Mouse (Mus musculus) v-Abl transformed pro-B cells (cell line): Measurements from ENCODE around the gene Zfp964.
"Not testable (repeated sequence)": the region's sequence is repeated elsewhere in the genome, so short reads cannot be mapped to it uniquely, and the experiment has no call there.

Experiments
- in situ Hi-C, 2 experiments: fragments of 400-800 bp; cut with MboI; formaldehyde crosslinking; loops; one replicate each; pipeline ENCODE4 v1.15.1; 2025; ENCODE audit not compliant: unreplicated experiment in 2 of 2

Gene Zfp964

GRCm38 (mm10) chr8:69654358-69654981 lies at the start of gene Zfp964:
TSS of gene Zfp964 (plus strand) at chr8:69654479.
- in situ Hi-C loops: no loop called here

GRCm38 (mm10) chr8:69614687-69615086 lies 39.6 kb upstream of the Zfp964 start:
- in situ Hi-C loops: loop anchor here in 1 of 2 experiments (5.0 kb wide), 1 partner anchor 62 kb away; no protein-coding TSS in a partner anchor

GRCm38 (mm10) chr8:69618078-69618477 lies 36.2 kb upstream of the Zfp964 start:
- in situ Hi-C loops: loop anchor here in 1 of 2 experiments (5.0 kb wide), 1 partner anchor 66 kb away; no protein-coding TSS in a partner anchor

- in situ Hi-C loops: loop anchor here (10.0 to 25.0 kb wide), 5 partner anchors 90 to 487 kb away; partner anchors contain the start of genes Zfp869 (in 2 of the 2), Gatad2a (in 1 of the 2) and Ncan (in 1 of the 2)
Measured at GRCm38 (mm10) chr8:69625095-69625789, 29.0 kb upstream of the Zfp964 start, which contains the start of gene Zfp868. TSS of gene Zfp868 (minus strand) at chr8:69625548.

GRCm38 (mm10) chr8:69653808-69654357 lies 396 bp upstream of the Zfp964 start:
- in situ Hi-C loops: no loop called here

GRCm38 (mm10) chr8:69661294-69661693 lies 7.0 kb downstream of the Zfp964 start:
- in situ Hi-C loops: no loop called here

GRCm38 (mm10) chr8:69665051-69665450 lies 10.8 kb downstream of the Zfp964 start:
- in situ Hi-C loops: not testable (repeated sequence)

GRCm38 (mm10) chr8:69701810-69702209 lies 47.5 kb downstream of the Zfp964 start:
- in situ Hi-C loops: no loop called here

GRCm38 (mm10) chr8:69710624-69711023 lies 56.3 kb downstream of the Zfp964 start, which contains the start of gene Zfp869:
TSS of gene Zfp869 (minus strand) at chr8:69710724.
- in situ Hi-C loops: loop anchor here (10.0 kb wide), 1 partner anchor 86 kb away; the partner anchor contains the start of gene Zfp868 (in 2 of the 2)

GRCm38 (mm10) chr8:69713516-69713915 lies 59.2 kb downstream of the Zfp964 start:
- in situ Hi-C loops: loop anchor here (10.0 kb wide), 1 partner anchor 89 kb away; the partner anchor contains the start of gene Zfp868 (in 2 of the 2)

- in situ Hi-C loops: loop anchor here (10.0 kb wide), 1 partner anchor 91 kb away; the partner anchor contains the start of gene Zfp868 (in 2 of the 2)
Measured at GRCm38 (mm10) chr8:69715366-69715765, 61.1 kb downstream of the Zfp964 start.
